Mouse (Mus musculus) layer of hippocampus, postnatal 10 days (tissue): ENCODE data around the gene Prokr1. TPM values are rescaled to one million over a fixed set of nuclear protein-coding genes. Genes with fewer than 3 reads are reported as not detected.
"Not testable (repeated sequence)": the region's sequence is repeated elsewhere in the genome, so short reads cannot be mapped to it uniquely, and the experiment has no call there.

Experiments used
- DNase-seq, 2 experiments: peaks; one replicate each; pipeline ENCODE4 v3.0.0; 2021; ENCODE audit warnings: low spot score in 2 of 2
- long read RNA-seq: library from polyadenylated mRNA; stranded (forward); transcript quantifications from one replicate; pipeline ENCODE4 v2.0.0, GENCODE M21; 2023
- total RNA-seq, 2 experiments: library from RNA; stranded (reverse); gene quantifications; 2 replicates each; pipeline ENCODE4 v1.2.3; 2021

Gene Prokr1
- total RNA-seq: 1 to 10 TPM in 1 of 2 experiments, under 1 TPM in 1; 0.59 to 1.1 TPM
- long read RNA-seq: 0 reads

- DNase-seq: peak; percentile 16 to 33
These were observed at the start of gene Prokr1 for GRCm38 (mm10) chr6:87590394-87591281. Gene Prokr1, minus strand, starts transcription at chr6:87590743.

DNA sequence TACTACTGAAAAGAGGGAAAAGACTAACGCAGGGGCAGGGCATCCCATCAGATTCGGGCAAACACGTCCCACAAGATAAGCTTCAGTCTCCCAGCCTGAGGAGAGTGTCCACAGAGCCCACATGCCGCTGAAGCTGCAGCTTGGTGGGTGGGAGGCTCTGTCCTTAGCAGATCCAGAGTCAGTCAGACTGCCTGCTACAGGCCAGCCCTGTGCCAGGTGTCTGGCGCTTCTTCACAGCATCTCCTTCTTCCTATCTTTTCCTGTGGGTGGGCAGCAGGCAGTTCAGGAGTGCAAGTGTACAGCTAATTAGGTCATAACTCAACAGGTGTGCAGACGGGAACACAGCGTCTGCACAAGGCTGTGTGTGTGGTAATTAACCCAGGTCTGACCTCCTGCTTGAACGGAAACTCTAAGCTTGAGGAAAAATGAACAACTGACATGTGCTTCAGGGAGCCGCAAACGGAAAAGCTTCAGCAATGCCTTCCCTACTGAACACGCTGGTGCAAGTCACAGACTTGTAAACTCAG, 47.7 kb upstream of the Prokr1 start:
- no peak for DNase-seq

DNA sequence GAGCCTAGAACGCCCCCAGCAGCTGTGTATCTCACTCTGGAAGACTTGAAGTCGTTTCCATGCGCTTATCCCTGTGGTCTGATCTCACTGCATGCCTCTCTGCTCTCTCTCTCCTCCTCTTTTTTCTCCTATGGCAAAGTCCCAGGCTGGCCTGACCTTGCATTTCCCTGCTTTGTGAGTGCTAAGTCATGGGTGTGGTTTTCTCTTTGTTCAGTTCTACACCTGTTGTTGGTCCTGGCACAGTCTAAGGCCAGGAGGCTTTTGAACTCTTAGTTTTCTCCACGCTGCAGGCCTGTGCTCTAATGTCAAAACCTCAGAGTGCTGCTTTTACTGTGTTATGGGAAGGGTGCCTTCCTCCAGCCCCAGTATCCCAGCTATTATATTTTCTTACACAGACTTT, 41.6 kb upstream of the Prokr1 start:
- DNase-seq: no peak

DNA sequence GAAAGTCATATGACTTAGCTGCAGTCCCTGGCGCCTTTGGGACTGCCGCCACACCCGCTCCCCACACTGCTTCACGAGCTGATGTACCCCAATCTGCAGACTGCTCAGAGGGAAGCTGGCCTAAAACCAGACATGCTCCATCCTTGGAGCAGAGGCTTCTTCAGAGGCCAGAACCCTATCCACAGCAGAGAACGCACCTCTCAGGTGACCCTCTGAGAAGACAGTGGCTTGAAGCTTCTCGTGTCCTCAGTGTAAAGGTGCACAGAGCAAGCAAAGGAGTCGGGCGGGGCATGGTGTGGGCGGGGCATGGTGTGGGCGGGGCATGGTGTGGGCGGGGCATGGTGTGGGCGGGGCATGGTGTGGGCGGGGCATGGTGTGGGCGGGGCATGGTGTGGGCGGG, 38.4 kb upstream of the Prokr1 start:
- DNase-seq: not testable (repeated sequence)

GRCm38 (mm10) chr6:87623151-87623550, 32.6 kb upstream of the Prokr1 start:
- DNase-seq: no peak

- peak in 1 of 2 experiments; percentile 24 for DNase-seq
These were observed 30.7 kb upstream of the Prokr1 start for GRCm38 (mm10) chr6:87621281-87621680.

DNA sequence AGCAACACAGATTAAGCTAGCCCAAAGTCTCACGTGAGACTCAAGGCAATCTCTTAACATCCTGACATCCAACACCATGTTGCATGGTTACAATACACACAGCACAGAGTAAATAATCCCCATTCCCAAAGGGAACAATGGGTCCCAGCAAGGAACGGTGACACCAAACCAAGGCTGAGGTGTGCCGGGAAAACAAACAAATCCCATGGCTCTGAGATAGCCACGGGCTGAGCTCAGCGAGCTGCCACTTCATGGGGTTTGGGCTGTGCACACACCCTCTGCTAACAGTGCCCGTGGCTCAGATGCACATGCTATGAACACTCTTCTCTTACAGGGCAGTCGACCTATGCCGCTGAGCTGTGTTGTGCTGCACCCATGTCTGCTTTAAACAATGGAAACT, 27.5 kb upstream of the Prokr1 start:
- DNase-seq: no peak

DNA sequence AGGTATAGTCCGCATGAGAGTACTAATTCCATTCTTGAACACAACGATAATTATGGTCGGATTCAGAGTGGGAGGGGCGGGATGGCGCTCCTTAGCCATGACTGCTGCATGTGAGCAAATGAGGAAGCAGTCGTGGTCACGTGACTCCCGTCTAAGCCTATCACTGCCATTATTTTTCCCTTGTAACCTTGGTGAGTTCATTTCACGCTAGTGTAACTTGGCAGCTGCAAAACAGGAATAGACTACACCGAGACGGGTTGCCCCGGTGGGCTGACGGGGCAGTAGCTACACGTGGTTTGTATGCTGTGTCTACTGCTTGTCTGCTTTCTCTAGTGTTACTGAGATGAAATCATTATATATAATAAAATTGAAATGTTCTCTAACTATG, 25.1 kb upstream of the Prokr1 start:
- DNase-seq: no peak

DNA sequence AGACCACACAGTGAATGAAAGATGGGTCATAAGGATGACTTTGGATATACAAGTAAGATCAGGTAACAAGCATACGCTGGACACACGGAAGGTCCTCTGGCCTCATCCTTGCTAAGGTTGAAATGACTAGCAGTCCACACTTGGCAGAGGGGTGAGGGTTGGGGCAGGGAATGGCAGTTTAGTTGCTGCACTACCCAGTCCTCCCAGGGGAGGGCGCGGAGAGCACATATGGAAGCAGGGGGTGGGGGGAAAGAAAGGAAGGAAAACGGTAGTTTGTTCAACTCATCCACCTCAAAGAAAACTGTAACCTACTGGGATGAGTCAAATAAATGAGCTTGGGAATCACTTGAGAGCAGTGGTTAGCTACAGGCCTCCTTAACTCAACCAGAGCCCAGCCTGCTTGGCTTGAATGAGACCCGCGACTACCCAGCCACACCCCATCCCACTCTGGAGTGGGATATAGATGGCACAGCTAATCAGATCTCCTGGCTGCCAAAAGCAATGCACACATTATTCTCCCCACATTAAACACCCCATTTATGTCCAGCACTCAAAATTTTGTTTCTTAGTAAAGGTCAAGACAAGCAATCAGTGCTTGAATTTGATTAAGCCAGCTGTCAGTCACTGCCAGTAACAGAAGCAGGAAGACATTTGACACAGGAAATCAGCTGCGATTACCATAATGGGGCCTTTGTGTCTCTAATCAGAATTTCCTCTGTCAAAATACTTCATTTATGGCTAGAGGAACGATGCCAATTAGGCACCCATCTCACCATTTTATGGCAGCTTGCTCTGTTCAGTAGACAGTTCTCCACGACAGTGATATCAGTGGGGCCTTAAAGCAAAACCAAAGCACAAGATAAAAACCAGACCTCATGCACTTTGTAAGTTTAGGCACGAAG, 24.5 kb upstream of the Prokr1 start:
- peak; percentile 54 to 56 for DNase-seq

DNA sequence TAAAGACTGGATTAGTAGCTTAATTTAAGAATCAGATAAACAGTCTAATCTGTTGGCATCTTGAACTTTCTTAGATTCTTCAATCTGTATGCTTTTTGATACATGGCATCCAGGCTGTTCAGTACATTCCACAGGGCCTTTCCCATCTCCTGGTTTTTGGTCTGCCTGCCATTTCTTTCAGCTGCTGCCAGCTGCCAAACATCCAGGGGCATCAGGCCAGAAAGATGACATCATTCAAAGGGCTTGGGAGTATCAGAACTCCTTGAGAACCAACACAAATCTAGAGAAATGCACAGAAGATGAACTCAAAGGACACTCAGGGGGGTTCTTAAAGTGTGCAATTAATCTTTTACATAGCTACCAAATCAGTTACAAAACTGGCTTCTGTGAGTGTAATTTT, 9.3 kb upstream of the Prokr1 start:
- DNase-seq: peak; percentile 52 to 71

- peak; percentile 26 to 38 for DNase-seq
These were observed 6.7 kb upstream of the Prokr1 start for GRCm38 (mm10) chr6:87597116-87597833.

GRCm38 (mm10) chr6:87594188-87594587, 3.6 kb upstream of the Prokr1 start:
- no peak for DNase-seq

GRCm38 (mm10) chr6:87589718-87590393, 687 bp downstream of the Prokr1 start:
- DNase-seq: no peak

GRCm38 (mm10) chr6:87583991-87584390, 6.6 kb downstream of the Prokr1 start:
- no peak for DNase-seq

- no peak for DNase-seq
These were observed 7.3 kb downstream of the Prokr1 start for GRCm38 (mm10) chr6:87583183-87583611.

DNA sequence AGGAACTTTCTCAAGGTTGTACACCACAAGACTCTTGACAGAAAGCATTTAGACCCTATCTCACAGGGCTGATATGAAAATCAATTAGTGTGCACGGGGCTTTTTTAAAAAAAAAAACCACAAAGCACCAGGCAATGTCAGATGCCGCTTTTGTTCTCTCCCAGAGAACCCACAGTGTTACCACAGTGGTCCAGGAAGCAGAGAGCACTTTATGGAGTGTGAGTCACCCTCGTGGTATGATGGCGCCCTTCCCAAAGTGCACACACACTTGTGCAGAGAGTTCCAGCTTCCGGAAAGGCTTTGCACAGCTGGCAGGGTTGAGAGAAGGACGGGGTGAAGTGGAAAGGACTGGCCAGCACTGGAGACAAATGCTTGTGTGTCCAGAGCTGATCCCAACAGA, 8.1 kb downstream of the Prokr1 start:
- peak in 1 of 2 experiments; percentile 18 for DNase-seq

GRCm38 (mm10) chr6:87581581-87581980, 9.0 kb downstream of the Prokr1 start:
- no peak for DNase-seq

GRCm38 (mm10) chr6:87581071-87581470, 9.5 kb downstream of the Prokr1 start:
- DNase-seq: no peak

GRCm38 (mm10) chr6:87578247-87578646, 12.3 kb downstream of the Prokr1 start:
- peak; percentile 41 to 55 for DNase-seq

GRCm38 (mm10) chr6:87576648-87577330, 13.8 kb downstream of the Prokr1 start:
- no peak for DNase-seq
